Mouse (Mus musculus): ENCODE measurements around the gene Glp1r.

DNA sequence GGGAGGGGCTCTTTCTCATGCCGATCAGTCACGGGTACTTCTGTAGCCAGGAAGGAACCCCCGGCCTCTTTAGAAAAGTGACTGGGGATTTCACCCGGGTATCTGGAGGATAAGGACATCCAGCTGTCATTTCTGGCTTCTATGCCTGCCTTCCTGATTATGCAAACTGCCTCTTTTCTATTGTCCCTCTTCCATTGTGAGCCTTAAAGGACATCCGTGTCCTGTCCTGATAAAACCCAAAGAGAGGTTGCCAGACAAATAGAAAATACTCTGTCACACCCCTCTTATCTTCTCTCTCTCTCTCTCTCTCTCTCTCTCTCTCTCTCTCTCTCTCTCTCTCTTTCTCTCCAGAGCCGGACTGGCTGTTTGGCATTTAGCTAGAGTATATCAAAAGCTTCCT lies 19.4 kb upstream of the Glp1r start:
- TF ChIP-seq POLR2A (IDR thresholded peaks at IDR 0.05; ENCODE audit: control insufficient read depth, low read depth, low read length) (no peak), CTCF (IDR thresholded peaks at IDR 0.05; ENCODE audit: control insufficient read depth, insufficient read depth, insufficient replicate concordance, low read depth, low read length) (no peak)

All from testis, adult 2 months (tissue).